Mouse (Mus musculus) erythroblast, embryonic 14.5 days (primary cell): ENCODE data around the gene Trp53rkb. TPM values are rescaled to one million over a fixed set of nuclear protein-coding genes. Genes with fewer than 3 reads are reported as not detected.
"Not testable (repeated sequence)": the region's sequence is repeated elsewhere in the genome, so short reads cannot be mapped to it uniquely, and the experiment has no call there.

ENCODE experiments used
- H3K27me3 ChIP-seq: 2 replicates; pipeline ENCODE4 v1.6.1; 2012; ENCODE audit warnings: inconsistent platforms; ENCODE audit not compliant: control insufficient read depth
- H3K36me3 ChIP-seq: 2 replicates; pipeline ENCODE4 v1.6.1; 2012; ENCODE audit warnings: mild to moderate bottlenecking, inconsistent platforms; ENCODE audit not compliant: control insufficient read depth
- H3K4me1 ChIP-seq: 2 replicates; pipeline ENCODE4 v1.6.1; 2012; ENCODE audit warnings: inconsistent platforms; ENCODE audit not compliant: control insufficient read depth
- H3K4me3 ChIP-seq: replicated peaks from 2 replicates; pipeline ENCODE3; 2012; ENCODE audit warnings: moderate library complexity, mild to moderate bottlenecking, inconsistent platforms
- H3K9me3 ChIP-seq: 2 replicates; pipeline ENCODE4 v1.6.1; 2012; ENCODE audit warnings: low read length, inconsistent platforms, mixed read lengths; ENCODE audit not compliant: control insufficient read depth
- GATA1 ChIP-seq: IDR thresholded peaks from 2 replicates; pipeline ENCODE4 v1.6.1; 2012; ENCODE audit warnings: low read length, inconsistent platforms, mixed read lengths
- TAL1 ChIP-seq: IDR thresholded peaks from 3 replicates; pipeline ENCODE4 v1.6.1; 2012; ENCODE audit warnings: low read length, inconsistent platforms, mixed read lengths
- polyA plus RNA-seq: library from polyadenylated mRNA; stranded (reverse); fragments of >175 nt; gene quantifications from 2 replicates; pipeline ENCODE4 v1.2.3, GENCODE M21; 2012

Trp53rkb gene
- polyA plus RNA-seq, 1 experiment, result 0.13 TPM

- Histone ChIP-seq H3K27me3 (peaks cover 22% of the 10 kb centered on the region), H3K9me3 (no peaks in the 10 kb centered on the region), H3K4me3 (no peak overlapping the region), H3K4me1 (peaks cover 22% of the 10 kb centered on the region), H3K36me3 (no peaks in the 10 kb centered on the region)
- no peak for TF ChIP-seq TAL1
- no peak for TF ChIP-seq GATA1
Measured at GRCm38 (mm10) chr2:166784376-166784775, 8.0 kb upstream of the Trp53rkb start.

GRCm38 (mm10) chr2:166786353-166787004 is 5.9 kb upstream of the Trp53rkb start:
- Histone ChIP-seq H3K27me3 (peaks cover 22% of the 10 kb centered on the region), H3K4me3 (peak overlapping the region; percentile 76), H3K36me3 (no peaks in the 10 kb centered on the region), H3K9me3 (no peaks in the 10 kb centered on the region), H3K4me1 (peaks cover 21% of the 10 kb centered on the region)
- TF ChIP-seq GATA1, result no peak
- TF ChIP-seq TAL1, result no peak

GRCm38 (mm10) chr2:166791738-166792137 is 593 bp upstream of the Trp53rkb start:
- Histone ChIP-seq H3K4me1 (peaks cover 32% of the 10 kb centered on the region), H3K36me3 (peaks cover 13% of the 10 kb centered on the region), H3K4me3 (no peak overlapping the region), H3K27me3 (peaks cover 3% of the 10 kb centered on the region), H3K9me3 (no peaks in the 10 kb centered on the region)
- TF ChIP-seq GATA1, result no peak
- no peak for TF ChIP-seq TAL1

- peaks cover 31% of the 10 kb centered on the region for H3K36me3 ChIP-seq
- peaks cover 25% of the 10 kb centered on the region for H3K4me1 ChIP-seq
- H3K4me3 ChIP-seq, result peak overlapping the region; percentile 74
- H3K27me3 ChIP-seq, H3K9me3 ChIP-seq: not testable (repeated sequence)
Measured at GRCm38 (mm10) chr2:166793542-166794214, 1.3 kb downstream of the Trp53rkb start.

GRCm38 (mm10) chr2:166799615-166800472 is 7.5 kb downstream of the Trp53rkb start:
- Histone ChIP-seq H3K4me3 (no peak overlapping the region), H3K4me1 (peaks cover 4% of the 10 kb centered on the region), H3K9me3 (no peaks in the 10 kb centered on the region), H3K27me3 (peaks cover 6% of the 10 kb centered on the region), H3K36me3 (peaks cover 31% of the 10 kb centered on the region)
- TF ChIP-seq GATA1 (no peak), TAL1 (no peak)

- Histone ChIP-seq H3K4me1 (peaks cover 9% of the 10 kb centered on the region), H3K4me3 (no peak overlapping the region), H3K9me3 (no peaks in the 10 kb centered on the region), H3K36me3 (peaks cover 31% of the 10 kb centered on the region), H3K27me3 (peaks cover 6% of the 10 kb centered on the region)
- TF ChIP-seq GATA1 (no peak), TAL1 (no peak)
Measured at GRCm38 (mm10) chr2:166800473-166800857, 8.1 kb downstream of the Trp53rkb start.

- peaks cover 21% of the 10 kb centered on the region for H3K36me3 ChIP-seq
- peaks cover 17% of the 10 kb centered on the region for H3K4me1 ChIP-seq
- H3K4me3 ChIP-seq, result no peak overlapping the region
- peaks cover 6% of the 10 kb centered on the region for H3K27me3 ChIP-seq
- TF ChIP-seq GATA1, result no peak
- TF ChIP-seq TAL1, result no peak
- H3K9me3 ChIP-seq, result no peaks in the 10 kb centered on the region
Measured at GRCm38 (mm10) chr2:166801436-166801835, 9.1 kb downstream of the Trp53rkb start.

GRCm38 (mm10) chr2:166803298-166803697 is 11.0 kb downstream of the Trp53rkb start:
- H3K4me1 ChIP-seq, result peaks cover 36% of the 10 kb centered on the region
- TF ChIP-seq TAL1 (no peak), GATA1 (no peak)

More at GRCm38 (mm10) chr2:166803298-166803697, 11.0 kb downstream of the Trp53rkb start:
- no peak overlapping the region for H3K4me3 ChIP-seq
- H3K9me3 ChIP-seq, result no peaks in the 10 kb centered on the region
- H3K27me3 ChIP-seq, result peaks cover 6% of the 10 kb centered on the region
- peaks cover 6% of the 10 kb centered on the region for H3K36me3 ChIP-seq
